Mouse (Mus musculus) embryonic fibroblast, embryonic 13.5 days (primary cell): Measurements from ENCODE around the gene Smpx.

Experiments used
- CTCF ChIP-seq: IDR thresholded peaks from 2 replicates; pipeline ENCODE4 v1.5.1; 2011; ENCODE audit warnings: mild to moderate bottlenecking, control low read depth, low read length, moderate library complexity, borderline replicate concordance; ENCODE audit not compliant: insufficient read depth
- POLR2A ChIP-seq: IDR thresholded peaks from 2 replicates; pipeline ENCODE4 v1.6.1; 2011; ENCODE audit warnings: low read depth, mild to moderate bottlenecking, control low read depth, low read length, moderate library complexity

- TF ChIP-seq CTCF, result no peak
- TF ChIP-seq POLR2A, result no peak
Observed at GRCm38 (mm10) chrX:157698862-157699261, at the start of gene Smpx.
